Mouse (Mus musculus) left cerebral cortex, adult 18-20 months (tissue): Measurements from ENCODE around the gene Sipa1l1. TPM values are rescaled to one million over a fixed set of nuclear protein-coding genes. Genes with fewer than 3 reads are reported as not detected.
"Not testable (repeated sequence)": the region's sequence is repeated elsewhere in the genome, so short reads cannot be mapped to it uniquely, and the experiment has no call there.

Experiments
- DNase-seq, 2 experiments: peaks; one replicate each; pipeline ENCODE4 v3.0.0; 2021 to 2022; ENCODE audit warnings: low spot score in 2 of 2, mixed read lengths in 1 of 2
- total RNA-seq, 2 experiments: library from RNA; stranded (reverse); gene quantifications; 2 replicates each; pipeline ENCODE4 v1.2.3; 2021

The Sipa1l1 gene
- total RNA-seq, 2 experiments from 2014 or later: 288 to 302 TPM

DNA sequence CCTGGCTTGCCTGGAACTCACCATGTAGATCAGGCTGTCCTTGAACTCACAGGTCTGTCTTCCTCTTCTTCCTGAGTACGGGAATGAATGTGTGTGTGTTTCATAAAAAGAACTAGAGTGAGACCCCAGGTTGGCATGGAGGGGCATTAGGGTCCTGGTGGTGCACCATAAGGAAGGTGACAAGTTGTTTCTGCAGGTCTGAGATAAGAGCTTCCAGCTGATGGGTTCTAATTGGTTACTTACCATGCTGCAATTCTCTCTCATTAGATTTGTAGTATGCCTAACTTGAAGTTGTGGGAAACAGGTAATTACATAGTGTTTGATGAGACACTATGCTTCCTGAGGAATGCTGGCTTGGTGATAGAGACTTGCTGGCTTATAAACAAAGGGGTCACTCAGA is 4.5 kb downstream of the Sipa1l1 start:
- DNase-seq: no peak

DNA sequence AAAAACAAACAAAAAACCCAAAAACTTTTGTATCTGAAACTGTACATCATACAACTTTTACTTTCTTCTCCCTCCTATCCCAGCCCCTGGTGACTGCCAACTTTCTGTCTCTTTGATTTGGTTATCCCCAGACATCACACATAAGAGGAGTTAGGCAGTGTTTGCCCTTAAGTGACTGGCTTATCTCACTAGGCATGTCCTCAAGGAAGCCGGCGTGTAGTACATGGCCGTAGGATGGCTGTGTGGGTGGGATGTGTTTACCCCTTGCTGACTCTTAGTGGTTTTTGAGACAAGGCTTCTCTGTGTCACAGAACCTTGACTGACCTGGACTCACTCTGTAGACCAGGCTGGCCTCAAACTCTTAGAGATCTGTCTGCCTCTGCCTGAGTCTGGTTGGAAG is 6.6 kb downstream of the Sipa1l1 start:
- DNase-seq: no peak

DNA sequence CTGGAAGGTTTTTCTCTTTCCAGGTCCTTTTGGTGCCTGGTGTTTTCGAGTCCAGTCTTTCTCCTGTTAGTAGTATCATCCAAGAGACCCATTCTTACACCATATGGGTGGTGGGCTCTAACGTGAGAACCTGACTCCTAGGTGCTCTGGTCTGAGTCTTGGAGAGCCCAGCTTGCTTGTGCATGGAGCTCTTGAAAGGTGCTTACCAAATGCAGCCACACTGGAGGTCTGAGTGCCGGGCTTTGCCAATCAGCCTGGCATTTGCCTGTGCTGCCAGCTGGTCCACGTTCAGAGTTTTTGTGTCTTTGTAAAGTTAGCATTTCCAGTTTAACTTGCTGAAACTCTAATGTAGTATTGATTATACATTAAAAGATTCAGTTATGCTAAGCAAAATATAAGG is 9.5 kb downstream of the Sipa1l1 start:
- no peak for DNase-seq

DNA sequence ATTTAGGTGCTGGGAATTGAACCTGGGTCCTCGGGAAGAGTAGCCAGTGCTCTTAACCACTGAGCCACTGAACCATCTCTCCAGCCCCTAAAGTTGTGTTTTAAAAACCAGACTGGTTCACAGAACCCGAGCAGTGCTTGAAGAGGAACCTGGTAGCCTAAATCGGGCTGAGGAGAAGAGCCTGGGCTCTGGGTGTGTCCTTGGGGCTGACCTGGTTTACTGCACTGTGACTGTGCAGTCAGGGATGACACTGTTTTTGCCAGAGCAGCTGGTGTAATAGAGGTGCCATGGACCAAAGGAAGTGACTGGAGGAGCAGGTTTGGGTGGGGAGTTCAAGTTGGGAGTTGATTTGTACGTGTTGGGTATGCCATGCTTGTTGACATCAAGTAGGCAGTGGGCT is 10.5 kb downstream of the Sipa1l1 start:
- DNase-seq: no peak

DNA sequence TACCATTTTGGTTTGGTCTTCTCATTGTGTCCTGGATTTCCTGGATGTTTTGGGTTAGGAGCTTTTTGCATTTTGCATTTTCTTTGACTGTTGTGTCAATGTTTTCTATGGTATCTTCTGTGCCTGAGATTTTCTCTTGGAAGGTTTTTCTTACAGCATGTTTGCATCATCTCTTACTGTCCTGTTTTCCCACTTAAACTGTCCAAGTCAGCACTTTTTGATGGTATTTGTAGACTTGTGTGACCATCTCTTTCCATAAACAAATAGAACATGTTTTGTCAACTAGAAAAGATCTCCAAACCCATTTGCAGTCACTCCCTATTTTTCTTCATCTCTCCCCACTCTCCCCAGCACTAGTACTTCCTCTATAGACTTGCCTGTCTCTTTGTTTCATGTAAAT is 17.0 kb downstream of the Sipa1l1 start:
- DNase-seq: not testable (repeated sequence)

DNA sequence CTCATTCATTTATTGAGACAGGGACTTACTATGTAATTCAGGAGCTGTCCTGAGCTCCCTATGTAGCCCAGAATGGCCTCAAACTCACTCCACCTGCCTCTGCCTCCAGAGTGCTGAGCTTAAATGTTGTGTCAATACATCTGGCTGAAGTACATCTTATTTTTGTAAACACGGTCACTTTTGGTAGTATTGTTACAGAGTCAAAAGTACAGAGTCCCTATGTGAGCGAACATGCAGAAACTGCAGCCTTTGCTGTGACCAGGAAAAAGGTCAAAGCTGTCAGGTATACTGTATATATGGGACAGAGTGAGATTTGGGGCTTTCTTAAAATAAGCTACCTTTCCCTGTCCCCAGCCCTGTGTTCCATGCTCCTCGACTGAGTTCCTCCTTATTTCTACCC is 17.6 kb downstream of the Sipa1l1 start:
- no peak for DNase-seq

DNA sequence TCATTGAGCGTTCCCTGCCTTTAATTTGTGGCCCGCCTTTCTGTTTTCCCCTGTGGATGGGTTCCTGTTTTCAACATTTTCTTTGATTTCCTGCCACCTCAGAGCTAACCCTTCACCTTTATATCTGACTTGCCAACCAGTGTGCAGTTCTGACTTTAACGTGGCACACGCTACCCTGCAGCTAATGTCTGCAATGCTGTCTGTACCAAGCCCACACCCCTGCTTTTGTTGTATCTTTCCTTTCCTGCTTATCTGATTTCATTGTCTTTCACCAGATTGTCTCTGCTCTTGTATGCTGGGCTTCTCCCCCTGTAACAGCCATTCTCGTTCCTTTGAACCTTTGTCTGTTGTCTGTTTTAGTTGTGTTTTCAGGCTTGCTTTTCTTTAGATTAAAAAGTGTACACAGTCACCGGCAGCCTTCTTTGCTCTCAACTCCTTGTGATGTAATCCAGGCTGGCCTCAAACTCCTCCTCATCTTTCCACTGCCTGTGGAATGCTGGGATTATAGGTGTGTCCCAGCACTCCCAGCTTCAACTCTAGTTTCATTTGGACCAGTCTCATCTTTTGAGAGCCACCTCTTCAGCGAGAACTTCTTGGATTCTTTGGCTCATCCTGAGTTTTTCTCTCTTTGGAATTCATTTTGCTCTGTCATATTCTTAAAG is 18.2 kb downstream of the Sipa1l1 start:
- DNase-seq: no peak

DNA sequence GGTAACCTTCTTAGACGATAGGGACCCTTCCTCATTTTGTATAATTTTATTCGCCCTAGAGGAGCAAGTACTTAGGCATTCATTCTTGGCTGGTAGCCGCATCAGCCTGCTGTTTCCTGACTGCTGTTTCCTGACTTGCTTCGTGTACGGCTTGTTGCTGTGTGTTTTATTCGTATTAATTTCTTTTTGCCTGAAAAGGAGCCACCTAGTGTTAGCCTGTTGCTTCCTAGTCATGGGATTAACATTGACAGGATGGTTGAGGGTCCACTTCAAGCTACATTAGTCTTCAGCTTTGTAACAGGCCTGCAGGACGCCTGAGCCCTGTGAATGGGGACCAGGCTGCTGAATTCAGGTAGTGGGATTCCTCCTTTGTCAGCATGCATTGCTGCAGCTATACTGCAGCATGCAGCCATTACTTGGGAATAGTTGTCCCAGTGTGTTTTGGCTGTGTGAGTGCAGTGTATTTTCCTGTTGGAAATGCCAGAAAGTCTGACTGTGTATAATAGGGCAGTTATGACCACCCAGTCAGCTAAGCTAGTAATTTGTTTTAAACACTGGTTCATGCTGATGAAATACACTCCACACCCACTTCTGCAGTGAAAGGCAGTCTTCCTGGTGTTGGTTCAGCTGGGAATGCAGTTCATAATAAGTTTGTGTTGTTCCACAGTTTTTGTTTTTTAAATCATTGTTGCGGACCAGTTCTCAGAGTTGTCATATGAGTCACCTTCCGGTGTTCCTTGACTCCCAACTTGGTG is 19.4 kb downstream of the Sipa1l1 start:
- no peak for DNase-seq

DNA sequence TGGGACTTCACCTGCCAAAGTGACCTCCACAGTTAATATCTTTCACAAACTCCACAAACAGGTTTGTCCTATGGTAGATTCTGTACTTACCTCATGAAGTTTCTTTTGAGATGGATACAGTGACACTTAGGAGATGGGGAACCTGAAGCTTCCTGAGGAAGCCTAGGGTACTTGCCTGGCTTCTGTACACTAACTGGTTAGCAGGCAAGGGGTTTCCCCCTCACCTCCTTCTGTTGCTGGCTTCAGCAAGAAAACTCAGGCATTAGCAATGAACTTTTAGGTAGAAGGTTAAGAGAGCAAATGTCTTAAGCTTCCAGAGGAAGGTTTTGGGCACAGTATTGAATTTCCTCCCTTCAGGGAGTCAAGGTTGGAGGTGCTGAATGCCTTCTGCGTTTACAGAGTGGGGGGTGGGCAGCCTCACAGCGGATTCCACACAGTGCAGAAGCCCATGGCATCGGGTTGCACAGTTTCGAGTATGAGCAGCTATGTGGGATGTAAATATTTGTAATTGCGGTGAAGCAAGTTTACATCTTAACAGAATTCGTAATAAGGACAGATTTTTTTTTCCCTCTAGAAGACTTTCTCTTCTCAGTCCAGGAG is 20.1 kb downstream of the Sipa1l1 start:
- DNase-seq: no peak

DNA sequence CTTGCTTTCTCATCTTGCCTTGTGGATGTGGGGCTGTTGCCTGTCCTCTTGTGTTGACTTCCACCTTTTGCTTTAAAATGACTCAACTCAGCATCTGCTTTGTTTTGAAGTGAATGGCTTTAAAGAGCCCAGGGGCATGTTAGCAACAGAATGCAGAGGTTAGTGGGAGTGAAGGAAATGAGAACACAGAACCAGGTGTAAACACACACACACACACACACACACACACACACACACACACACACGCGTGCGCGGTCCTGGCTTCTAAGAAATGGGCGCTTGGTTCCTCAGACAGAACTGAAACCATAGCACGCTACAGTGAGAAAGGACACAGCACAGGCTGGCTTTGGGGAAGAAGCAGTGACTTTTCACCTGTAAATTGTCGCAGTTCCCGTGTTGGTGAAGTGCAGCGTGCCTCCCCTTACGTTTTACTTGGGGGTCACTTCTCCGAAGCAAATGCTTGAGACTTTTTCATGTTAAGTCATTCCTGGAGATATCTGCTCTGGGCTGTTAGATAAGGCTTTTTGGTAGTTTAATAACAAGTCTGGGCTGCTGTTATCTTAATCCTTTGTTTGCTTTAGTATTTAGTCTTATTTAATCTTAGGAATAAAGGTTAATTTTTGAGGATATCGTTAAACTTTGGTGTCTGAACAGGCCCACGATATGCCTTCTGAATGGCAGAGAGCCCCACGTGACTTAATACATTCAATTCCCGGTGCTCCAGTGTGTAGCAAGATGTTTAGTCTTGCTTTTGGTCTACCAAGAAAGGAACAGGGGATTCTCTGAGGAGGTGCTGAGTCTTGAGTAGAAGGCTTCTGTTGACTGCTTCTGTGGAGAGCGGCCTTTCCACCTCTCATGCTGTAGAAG is 20.8 kb downstream of the Sipa1l1 start:
- no peak for DNase-seq

DNA sequence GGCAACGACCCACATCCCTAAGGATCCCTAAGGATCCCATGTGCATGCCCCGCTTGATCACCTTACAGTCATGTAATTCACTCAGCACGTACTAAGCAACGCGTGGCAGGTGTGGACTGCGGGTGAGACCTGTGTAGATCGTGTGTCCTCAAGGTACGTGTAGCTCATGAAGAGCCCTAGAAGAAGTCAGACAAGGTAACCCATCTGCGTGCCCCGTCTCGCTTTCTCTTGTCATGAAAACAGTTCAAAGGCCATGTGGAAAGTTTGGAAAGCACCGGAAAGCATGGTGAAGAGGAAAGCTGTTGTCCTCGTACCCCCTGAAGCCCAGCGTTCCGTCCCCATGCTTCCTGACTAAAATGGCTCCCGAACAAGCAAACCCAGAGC is 21.5 kb downstream of the Sipa1l1 start:
- no peak for DNase-seq

DNA sequence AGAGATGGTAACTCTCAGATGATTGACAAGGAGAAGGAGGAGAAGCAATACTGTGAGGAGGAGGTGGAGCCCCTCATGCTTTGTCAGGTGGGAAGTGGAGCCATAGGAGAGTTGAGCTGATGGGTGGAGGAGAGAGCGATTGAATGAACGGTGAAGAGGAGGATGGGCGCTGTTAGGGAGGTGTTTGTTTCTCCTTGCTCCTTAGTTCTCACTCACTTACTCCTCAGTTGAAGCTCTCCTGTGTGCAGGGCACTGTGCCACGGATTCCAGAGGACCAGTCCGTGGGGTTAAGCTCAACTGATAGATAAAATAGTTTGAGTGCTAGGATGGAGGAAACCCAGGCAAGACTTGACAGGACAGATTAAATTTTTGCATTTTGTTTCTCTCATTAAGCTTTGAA is 22.6 kb downstream of the Sipa1l1 start:
- DNase-seq: no peak

DNA sequence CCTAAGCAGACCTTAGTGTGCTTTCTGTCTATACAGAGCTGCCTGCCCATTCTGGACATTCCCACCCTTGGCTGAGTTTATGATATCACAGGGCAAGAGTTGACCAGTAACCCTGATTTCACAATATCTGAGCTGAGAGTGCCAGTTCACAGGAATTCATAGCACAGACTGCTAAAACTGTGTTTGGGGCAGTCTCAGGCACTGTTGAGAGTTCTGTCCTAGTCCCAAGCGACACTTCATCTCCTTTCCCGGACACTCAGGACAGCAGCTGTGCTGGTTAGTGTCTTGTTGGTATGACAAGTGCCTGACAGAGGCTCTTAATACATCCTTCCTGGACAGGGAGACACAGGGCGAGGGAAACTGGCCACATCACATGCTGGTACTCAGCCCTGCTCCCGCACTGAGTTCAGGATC is 23.5 kb downstream of the Sipa1l1 start:
- DNase-seq: no peak

DNA sequence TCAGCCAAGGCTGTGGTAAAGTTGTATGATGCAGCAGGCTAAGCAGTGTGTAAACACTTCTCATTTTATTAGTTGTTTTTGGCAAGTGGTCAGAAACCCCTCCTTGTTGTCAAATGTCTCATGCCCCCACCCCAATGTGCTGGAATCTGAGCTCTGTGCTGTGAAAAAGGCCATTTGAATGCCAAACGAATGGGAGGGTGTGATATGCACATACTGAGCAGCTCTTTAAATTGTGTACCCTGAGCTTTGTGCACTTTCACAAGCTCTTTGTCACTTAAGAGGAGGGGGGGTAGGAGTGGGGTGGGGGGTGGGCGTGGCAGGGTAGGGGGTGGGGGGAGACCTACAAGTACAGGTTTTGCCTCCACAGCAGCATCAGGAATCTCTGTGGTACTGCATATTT is 24.4 kb downstream of the Sipa1l1 start:
- no peak for DNase-seq

DNA sequence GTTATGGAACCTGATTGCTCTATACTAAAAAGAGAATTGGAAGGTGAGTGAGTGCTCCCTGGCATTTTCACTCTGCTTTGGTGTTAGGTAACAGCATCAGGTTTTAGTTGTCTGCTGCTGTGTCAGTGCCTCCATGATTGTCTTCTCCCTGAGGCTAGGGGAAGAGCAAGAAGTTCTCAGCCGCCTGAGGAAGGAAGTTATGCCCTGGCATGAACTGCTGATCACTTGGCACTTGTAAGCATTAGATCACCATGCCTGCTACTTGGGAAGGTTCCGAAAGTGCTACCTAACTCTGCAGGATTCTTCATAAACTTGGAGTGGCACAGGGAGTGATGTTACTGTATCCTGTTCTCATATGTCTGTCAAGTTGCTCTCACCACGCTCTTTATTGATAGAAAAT is 25.8 kb downstream of the Sipa1l1 start:
- DNase-seq: no peak

DNA sequence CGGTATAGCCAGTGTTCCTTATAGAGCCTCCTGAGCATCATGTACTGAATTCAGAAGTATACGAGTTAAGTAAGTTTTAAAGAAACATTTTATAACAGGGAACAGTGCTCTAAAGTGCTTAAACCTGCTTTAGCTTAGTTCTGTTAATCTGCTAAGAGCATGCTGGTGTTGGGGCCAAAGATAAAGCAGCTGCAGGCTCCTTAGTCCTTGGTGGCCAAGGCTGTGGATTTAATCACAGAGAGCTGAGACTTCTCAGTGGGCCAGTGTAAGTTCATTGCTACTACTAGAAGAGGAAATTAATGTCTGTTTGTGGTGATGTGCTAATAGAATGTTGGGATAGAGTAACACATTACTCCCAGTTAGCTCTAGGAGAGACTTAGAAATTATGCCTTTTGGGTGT is 27.1 kb downstream of the Sipa1l1 start:
- DNase-seq: no peak

DNA sequence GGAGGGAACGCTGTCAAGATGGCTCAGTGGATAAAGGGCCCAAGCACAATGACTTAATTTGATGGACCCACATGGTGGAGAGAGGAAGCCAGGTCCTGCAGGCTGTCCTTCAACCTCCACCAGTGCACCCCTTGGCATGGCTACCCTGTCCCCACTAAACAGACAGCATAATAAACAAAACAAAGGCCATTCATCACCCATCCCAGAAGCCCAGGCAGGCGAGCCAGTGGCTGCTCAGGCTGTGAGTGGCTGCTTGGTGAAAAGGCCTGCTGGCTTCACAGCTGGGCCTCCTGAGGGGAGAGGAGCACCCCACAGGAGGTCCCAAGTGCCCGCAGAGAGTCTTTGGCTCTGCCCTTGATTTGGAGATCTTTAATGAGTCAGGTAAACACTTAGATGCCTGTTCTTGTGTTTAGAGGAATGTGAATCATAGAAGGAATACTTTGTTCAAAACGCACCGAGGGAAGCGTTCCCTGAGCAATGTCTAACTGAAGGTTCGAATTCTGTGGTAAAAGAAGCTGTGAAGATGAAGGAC is 27.6 kb downstream of the Sipa1l1 start:
- DNase-seq: no peak

DNA sequence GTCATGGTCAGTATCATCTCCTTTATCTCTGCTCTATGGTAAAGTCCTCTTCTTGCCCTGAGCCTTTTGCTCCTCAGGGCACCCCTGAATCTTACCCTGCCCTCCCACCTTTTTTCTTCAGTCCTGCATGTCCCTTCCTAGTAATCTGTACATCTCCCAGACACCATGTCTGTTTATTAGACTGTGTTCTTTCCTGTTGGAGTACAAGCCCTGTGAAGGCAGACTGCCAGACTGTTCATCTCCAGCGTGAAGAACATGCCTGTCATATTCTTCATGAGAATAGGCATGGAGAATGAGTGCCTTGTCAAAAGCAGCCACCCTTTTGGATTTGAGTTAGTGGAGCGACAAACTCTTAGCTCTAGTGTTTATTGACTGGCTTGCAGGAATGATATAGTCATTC is 28.1 kb downstream of the Sipa1l1 start:
- DNase-seq: no peak

DNA sequence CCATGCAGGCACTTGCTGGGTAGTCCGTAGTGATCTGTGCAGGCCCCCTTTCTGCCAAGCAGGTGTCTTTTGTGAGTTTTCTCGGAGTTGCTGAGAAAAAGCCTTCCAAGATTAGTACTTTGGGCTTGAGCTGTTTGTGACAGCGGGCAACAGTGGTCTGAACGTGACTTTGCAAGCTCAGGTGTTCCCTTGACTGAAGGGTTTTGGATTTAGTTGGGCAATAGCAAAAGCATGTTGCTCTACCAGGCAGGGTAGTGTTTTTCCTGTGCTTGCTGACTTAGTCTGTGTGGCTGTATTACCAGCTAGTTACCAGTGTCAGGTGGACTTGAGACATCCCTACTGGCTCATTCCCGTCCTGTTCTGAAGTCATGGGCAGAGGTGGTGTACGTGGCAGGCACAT is 30.2 kb downstream of the Sipa1l1 start:
- DNase-seq: no peak

DNA sequence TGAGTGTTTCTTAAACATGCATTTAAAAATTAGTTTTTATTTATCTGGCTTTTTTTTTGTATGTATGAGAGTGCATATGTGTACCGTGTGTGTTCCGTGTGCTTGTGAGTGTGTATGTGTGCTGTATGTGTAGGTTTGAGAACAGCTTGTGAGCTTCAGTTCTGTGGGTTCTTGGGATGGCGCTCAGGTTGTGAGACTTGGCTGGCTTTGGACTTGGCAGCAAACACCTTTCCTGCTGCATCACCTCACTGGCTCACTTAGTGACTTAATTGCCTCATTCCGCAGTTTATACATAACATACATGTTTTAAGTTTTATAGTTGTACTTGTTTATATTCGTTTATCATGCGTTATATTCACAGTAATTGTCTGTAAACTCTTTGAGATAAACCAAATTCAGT is 35.0 kb downstream of the Sipa1l1 start:
- no peak for DNase-seq

DNA sequence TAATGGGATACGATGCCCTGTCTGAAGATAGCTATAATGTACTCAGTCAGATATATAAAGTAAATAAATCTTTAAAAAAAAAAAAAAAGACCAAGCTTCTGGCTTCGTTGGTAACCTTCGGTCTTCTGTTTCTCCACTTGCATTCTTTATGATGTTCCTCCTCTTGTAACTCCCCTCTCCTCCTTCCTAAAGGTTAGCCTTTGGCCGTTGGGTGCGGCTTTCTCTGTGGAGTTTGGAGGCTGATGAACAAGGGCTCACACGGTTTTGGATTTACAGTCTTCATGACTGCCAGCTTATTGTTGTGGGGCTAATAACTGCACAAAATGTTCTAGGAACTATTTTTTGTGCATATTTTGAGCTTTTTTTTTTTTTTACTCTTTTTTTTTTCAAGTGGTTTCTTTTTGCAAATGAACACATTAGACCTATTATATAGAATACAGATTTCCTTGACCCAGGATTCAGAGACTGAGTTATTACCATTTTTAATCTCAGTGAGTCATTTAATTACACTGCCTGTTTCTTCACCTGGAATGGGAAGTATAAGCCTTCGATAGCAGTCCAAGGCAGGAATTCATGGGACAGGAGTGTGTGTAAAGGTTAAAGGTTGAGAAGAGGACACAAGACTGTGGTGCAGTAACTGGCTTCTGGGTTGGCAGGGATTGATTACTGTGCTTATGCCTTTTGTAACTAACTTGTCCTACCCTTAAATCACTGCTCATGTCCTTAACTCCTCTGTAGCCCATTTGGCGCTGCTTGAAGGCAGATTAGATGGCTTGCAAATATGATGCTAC is 37.9 kb downstream of the Sipa1l1 start:
- DNase-seq: no peak
